Mouse (Mus musculus) liver, embryonic 13.5 days (tissue): ENCODE results near the gene Slc22a13. TPM values are rescaled to one million over a fixed set of nuclear protein-coding genes. Genes with fewer than 3 reads are reported as not detected.
A peak's percentile ranks its signal among the peaks of the same experiment; 100 is the strongest.

Experiments used
- ATAC-seq: fragments of 200-750 bp; cut with Nextera tagmentation; 2 replicates; pipeline ENCODE4 v1.8.0; 2017; ENCODE audit warnings: low read depth, mild to moderate bottlenecking, moderate number of reproducible peaks, moderate library complexity
- DNase-seq: peaks from one replicate; pipeline ENCODE4 v3.0.0; 2022
- H3K27ac ChIP-seq: fragments of 300-500 bp; sonication (generic); 2 replicates; pipeline ENCODE4 v1.5.1; 2015; ENCODE audit warnings: moderate library complexity, mild to moderate bottlenecking, inconsistent platforms
- H3K27me3 ChIP-seq: fragments of 300-500 bp; sonication (generic); 2 replicates; pipeline ENCODE4 v1.6.1; 2015; ENCODE audit warnings: mild to moderate bottlenecking, inconsistent platforms
- H3K36me3 ChIP-seq: fragments of 300-500 bp; sonication (generic); 2 replicates; pipeline ENCODE4 v1.6.1; 2015; ENCODE audit warnings: mild to moderate bottlenecking, inconsistent platforms
- H3K4me1 ChIP-seq: fragments of 300-500 bp; sonication (generic); replicated peaks from 2 replicates; pipeline ENCODE4 v1.6.1; 2015; ENCODE audit warnings: inconsistent platforms
- H3K4me2 ChIP-seq: fragments of 300-500 bp; sonication (generic); 2 replicates; pipeline ENCODE4 v1.6.1; 2015; ENCODE audit warnings: inconsistent platforms, mild to moderate bottlenecking, moderate library complexity
- H3K4me3 ChIP-seq: fragments of 300-500 bp; sonication (generic); replicated peaks from 2 replicates; pipeline ENCODE4 v1.5.1; 2015; ENCODE audit warnings: mild to moderate bottlenecking, inconsistent platforms
- H3K9ac ChIP-seq: fragments of 300-500 bp; sonication (generic); 2 replicates; pipeline ENCODE4 v1.6.1; 2015; ENCODE audit warnings: mild to moderate bottlenecking, inconsistent platforms
- H3K9me3 ChIP-seq: fragments of 300-500 bp; sonication (generic); replicated peaks from 2 replicates; pipeline ENCODE4 v1.6.1; 2016; ENCODE audit warnings: inconsistent platforms
- WGBS: fragments of 180-500 bp; shearing (Covaris S2); methylation state at CpG from one replicate; pipeline ENCODE4 v1.1.7; 2015; ENCODE audit not compliant: insufficient replicate concordance; 5-methylcytosine and 5-hydroxymethylcytosine counted together
- polyA plus RNA-seq: library from polyadenylated mRNA; unstranded; fragments of >200 nt; fragmentation: Nextera tagmentation; extraction: Ambion mirVana; gene quantifications from 2 replicates; pipeline ENCODE4 v1.2.1, GENCODE M21; 2015

Gene Slc22a13
- polyA plus RNA-seq, 1 experiment from 2014 or later: not detected

GRCm38 (mm10) chr9:119155826-119156225 lies 53.1 kb downstream of the Slc22a13 start:
- Histone ChIP-seq H3K27me3 (peaks cover 30% of the 10 kb centered on the region), H3K9me3 (no peaks in the 10 kb centered on the region), H3K4me1 (0 out of 2 replicates have a peak, but pooled peaks cover 5% of the 10 kb centered on the region), H3K9ac (no peak overlapping the region), H3K4me2 (no peak overlapping the region; the same call in 1 of the 2 replicates), H3K27ac (no peak overlapping the region), H3K36me3 (no peaks in the 10 kb centered on the region), H3K4me3 (no peak overlapping the region)
- DNase-seq (no peak), ATAC-seq (no peak)
- WGBS: 36% methylated on average over 7 of the region's 7 CpGs

DNA sequence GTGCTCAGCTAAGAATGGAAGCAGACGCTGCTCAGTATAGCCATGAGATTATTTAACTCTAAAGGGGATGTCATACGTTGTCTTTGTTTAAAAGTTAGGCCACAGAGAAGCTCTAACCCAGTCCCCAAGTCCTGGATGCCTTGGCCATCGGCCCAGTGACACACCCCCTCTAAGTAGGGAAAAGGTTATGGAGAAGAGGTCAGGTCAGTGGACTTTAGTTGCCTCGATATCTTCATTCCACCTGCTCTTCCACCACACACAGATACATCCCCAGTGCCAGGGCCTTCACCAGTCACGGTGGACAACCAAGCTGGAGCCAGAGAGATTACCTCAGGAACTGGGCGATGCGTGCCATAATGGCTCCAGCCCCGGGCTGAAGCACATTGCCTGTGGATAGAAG lies 53.5 kb downstream of the Slc22a13 start:
- Histone ChIP-seq H3K36me3 (no peaks in the 10 kb centered on the region), H3K4me3 (no peak overlapping the region), H3K27me3 (peaks cover 30% of the 10 kb centered on the region), H3K9me3 (no peaks in the 10 kb centered on the region), H3K27ac (no peak overlapping the region), H3K4me2 (no peak overlapping the region), H3K4me1 (0 out of 2 replicates have a peak, but pooled peaks cover 5% of the 10 kb centered on the region), H3K9ac (no peak overlapping the region)
- 62% methylated on average over 8 of the region's 8 CpGs for WGBS
- ATAC-seq (no peak), DNase-seq (no peak)

DNA sequence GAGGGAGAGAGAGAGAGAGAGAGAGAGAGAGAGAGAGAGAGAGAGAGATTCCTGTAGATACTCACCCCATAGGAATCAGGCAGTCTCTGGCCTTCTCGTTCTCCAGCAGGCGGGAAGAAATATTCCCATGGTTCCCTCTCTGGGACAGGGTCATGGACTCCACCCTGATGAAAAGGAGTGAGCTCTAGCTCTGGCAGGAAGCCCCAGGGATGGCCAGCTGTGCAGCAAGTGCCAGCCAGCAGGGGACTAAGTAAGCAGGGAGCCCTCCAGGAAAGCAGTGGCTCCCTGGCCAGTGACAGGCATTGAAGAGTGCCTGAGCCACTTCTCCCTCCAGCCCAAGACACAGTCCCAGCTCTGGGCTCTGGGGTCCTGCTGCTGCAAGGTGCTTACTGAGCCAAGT lies 57.1 kb downstream of the Slc22a13 start:
- 0 out of 2 replicates have a peak, but pooled peaks cover 2% of the 10 kb centered on the region for H3K4me1 ChIP-seq
- DNase-seq (no peak), ATAC-seq (no peak)
- 61% methylated on average over 2 of the region's 2 CpGs for WGBS
- no peaks in the 10 kb centered on the region for H3K36me3 ChIP-seq
- H3K9me3 ChIP-seq: no peaks in the 10 kb centered on the region
- no peak overlapping the region for H3K4me3 ChIP-seq
- peaks cover 18% of the 10 kb centered on the region for H3K27me3 ChIP-seq
- H3K9ac ChIP-seq: no peak overlapping the region
- no peak overlapping the region for H3K27ac ChIP-seq
- no peak overlapping the region for H3K4me2 ChIP-seq

GRCm38 (mm10) chr9:119149601-119150000 lies 59.3 kb downstream of the Slc22a13 start:
- DNase-seq (peak; percentile 11), ATAC-seq (no peak)

DNA sequence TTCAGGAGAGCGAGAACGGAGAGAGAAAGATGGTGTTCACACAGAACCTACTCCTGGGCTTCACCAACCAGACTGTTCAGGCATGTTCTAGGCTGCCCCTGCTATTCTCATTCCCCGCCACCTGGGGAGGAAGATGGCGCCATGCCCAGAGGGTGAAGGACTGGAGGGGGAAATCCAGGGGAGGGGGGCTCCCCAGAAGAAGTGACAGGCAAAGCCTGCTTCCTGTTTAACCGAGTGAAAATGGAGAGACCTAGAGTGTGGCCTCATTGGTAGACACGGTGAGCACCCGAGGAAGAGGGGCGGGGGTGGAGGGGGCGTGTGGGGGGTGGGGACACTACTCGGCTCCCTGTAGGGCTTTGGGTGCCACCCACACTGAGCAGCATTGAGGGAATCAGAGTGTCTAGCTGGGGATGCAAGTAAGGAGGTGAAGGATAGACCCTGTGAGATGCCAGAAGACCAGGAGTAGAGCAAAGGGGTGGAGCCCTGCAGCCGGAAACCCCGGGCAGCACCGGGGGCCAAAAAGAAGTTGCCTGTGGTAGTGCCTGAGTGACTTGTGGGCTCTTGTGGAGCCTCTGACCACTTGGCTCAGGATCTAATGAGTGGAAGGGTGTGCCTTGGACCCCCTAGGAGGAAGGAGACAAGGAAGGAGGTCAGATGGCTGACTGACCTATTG lies 62.7 kb downstream of the Slc22a13 start:
- WGBS: 56% methylated on average over 13 of the region's 13 CpGs
- no peak for DNase-seq

More at GRCm38 (mm10) chr9:119149601-119150000, 59.3 kb downstream of the Slc22a13 start:
- no peaks in the 10 kb centered on the region for H3K36me3 ChIP-seq
- WGBS: 16% methylated on average over 5 of the region's 5 CpGs
- no peak overlapping the region for H3K4me3 ChIP-seq
- no peak overlapping the region for H3K9ac ChIP-seq
- H3K27ac ChIP-seq: no peak overlapping the region
- H3K4me2 ChIP-seq: no peak overlapping the region
- H3K4me1 ChIP-seq: no peaks in the 10 kb centered on the region
- no peaks in the 10 kb centered on the region for H3K27me3 ChIP-seq
- H3K9me3 ChIP-seq: no peaks in the 10 kb centered on the region

GRCm38 (mm10) chr9:119145638-119146037 lies 63.3 kb downstream of the Slc22a13 start:
- Histone ChIP-seq H3K4me3 (no peak overlapping the region), H3K27ac (no peak overlapping the region), H3K27me3 (no peaks in the 10 kb centered on the region), H3K9ac (no peak overlapping the region), H3K4me1 (no peaks in the 10 kb centered on the region), H3K9me3 (no peaks in the 10 kb centered on the region), H3K36me3 (no peaks in the 10 kb centered on the region), H3K4me2 (no peak overlapping the region)
- 64% methylated on average over 6 of the region's 6 CpGs for WGBS
- no peak for DNase-seq
- ATAC-seq: no peak

More for the DNA sequence above, 62.7 kb downstream of the Slc22a13 start:
- Histone ChIP-seq H3K4me3 (no peak overlapping the region), H3K9me3 (no peaks in the 10 kb centered on the region), H3K27ac (no peak overlapping the region), H3K4me2 (no peak overlapping the region), H3K27me3 (no peaks in the 10 kb centered on the region), H3K36me3 (no peaks in the 10 kb centered on the region), H3K4me1 (no peaks in the 10 kb centered on the region), H3K9ac (no peak overlapping the region)
- ATAC-seq: no peak

DNA sequence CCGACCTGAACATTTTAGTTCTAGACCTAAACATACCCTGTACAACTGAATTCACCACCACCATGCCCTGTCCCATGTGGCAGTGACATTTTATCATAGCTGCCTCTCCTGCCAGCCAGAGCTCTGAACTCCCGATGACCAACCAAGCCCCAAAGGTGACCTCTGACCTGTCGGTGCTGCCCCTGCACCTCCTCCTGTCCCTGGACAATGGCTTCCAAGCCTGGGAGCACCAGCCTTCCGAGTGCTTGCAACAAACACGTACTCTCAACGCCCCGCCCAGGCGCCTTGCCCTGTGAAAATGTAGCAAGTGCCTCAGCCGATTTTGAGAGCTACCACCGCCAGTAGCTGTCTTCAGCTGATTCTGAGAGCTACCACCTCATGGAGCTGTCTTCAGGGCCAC lies 63.8 kb downstream of the Slc22a13 start:
- H3K9ac ChIP-seq: no peak overlapping the region
- DNase-seq (no peak), ATAC-seq (no peak)
- no peak overlapping the region for H3K4me2 ChIP-seq
- 56% methylated on average over 10 of the region's 10 CpGs for WGBS
- H3K36me3 ChIP-seq: no peaks in the 10 kb centered on the region
- H3K27me3 ChIP-seq: no peaks in the 10 kb centered on the region
- H3K9me3 ChIP-seq: no peaks in the 10 kb centered on the region
- H3K4me3 ChIP-seq: no peak overlapping the region
- no peaks in the 10 kb centered on the region for H3K4me1 ChIP-seq
- no peak overlapping the region for H3K27ac ChIP-seq

DNA sequence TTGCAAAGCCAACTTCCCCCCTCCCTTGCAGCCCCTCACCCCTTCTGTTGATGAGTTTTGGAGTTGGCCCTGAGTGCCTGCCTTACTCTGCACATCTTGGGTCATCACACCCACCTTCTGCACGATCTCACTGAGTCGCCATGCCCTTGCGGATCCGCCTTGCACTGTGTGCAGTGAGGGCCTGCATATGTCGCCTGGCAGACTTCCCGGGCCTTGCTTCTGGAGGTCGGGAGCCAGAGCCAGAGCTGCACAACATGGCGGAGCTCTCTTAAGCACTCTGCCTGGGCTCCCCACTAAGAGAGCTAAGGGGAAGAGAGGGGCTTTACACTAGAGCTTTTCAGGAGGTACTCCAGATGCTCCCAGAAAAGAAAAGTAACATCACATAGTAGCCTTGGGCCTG lies 64.2 kb downstream of the Slc22a13 start:
- no peak overlapping the region for H3K4me3 ChIP-seq
- no peak overlapping the region for H3K4me2 ChIP-seq
- H3K9ac ChIP-seq: no peak overlapping the region
- no peaks in the 10 kb centered on the region for H3K36me3 ChIP-seq
- no peaks in the 10 kb centered on the region for H3K9me3 ChIP-seq
- DNase-seq: no peak
- no peak for ATAC-seq
- no peak overlapping the region for H3K27ac ChIP-seq
- H3K4me1 ChIP-seq: no peaks in the 10 kb centered on the region
- 64% methylated on average over 8 of the region's 8 CpGs for WGBS
- H3K27me3 ChIP-seq: no peaks in the 10 kb centered on the region

DNA sequence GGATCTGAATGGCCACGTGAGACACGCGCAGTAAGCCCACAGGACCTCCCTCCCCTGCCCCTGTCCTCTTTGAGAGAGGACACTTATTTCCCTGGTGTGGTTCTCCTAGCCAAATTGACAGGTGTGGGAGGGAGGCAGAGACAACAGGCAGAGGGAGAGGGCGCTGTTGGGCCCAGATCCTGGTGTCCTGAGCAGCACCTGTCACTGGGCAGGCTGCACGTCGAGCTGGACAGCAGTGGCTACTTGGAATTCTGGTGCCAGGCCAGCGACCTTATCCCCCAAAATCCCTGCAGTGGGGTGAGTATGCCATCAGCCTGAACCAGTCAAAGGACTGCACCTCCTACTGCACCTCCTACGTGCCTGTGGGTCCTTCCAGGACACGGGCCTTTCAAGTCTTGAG lies 65.5 kb downstream of the Slc22a13 start:
- DNase-seq: no peak

More for the DNA sequence above, 65.5 kb downstream of the Slc22a13 start:
- no peak overlapping the region for H3K4me2 ChIP-seq
- H3K9me3 ChIP-seq: no peaks in the 10 kb centered on the region
- no peak overlapping the region for H3K9ac ChIP-seq
- no peaks in the 10 kb centered on the region for H3K27me3 ChIP-seq
- H3K4me1 ChIP-seq: no peaks in the 10 kb centered on the region
- 60% methylated on average over 9 of the region's 9 CpGs for WGBS
- no peak overlapping the region for H3K4me3 ChIP-seq
- ATAC-seq: no peak
- H3K36me3 ChIP-seq: no peaks in the 10 kb centered on the region
- H3K27ac ChIP-seq: no peak overlapping the region

Other genes starting within 250 kb of the Slc22a13 start
- 7.6 and 7.7 TPM in 2 replicates for gene Vill, start 156.3 kb downstream of the Slc22a13 start, polyA plus RNA-seq
- gene Plcd1, start 115.6 kb downstream of the Slc22a13 start, polyA plus RNA-seq: 1.6 and 2.0 TPM in 2 replicates
- not detected in 2 replicates for gene Dlec1, start 106.6 kb downstream of the Slc22a13 start, polyA plus RNA-seq
- 2.6 and 3.1 TPM in 2 replicates for gene Acaa1b, start 52.0 kb downstream of the Slc22a13 start, polyA plus RNA-seq
- gene Gm47289, start 49.9 kb downstream of the Slc22a13 start, polyA plus RNA-seq: not detected in 2 replicates
- 6.0 and 6.5 TPM in 2 replicates for gene Oxsr1, start 113.3 kb upstream of the Slc22a13 start, polyA plus RNA-seq
- gene Acaa1a, start 130.6 kb upstream of the Slc22a13 start, polyA plus RNA-seq: 39.6 and 40.2 TPM in 2 replicates
- 18.6 and 21.7 TPM in 2 replicates for gene Myd88, start 132.3 kb upstream of the Slc22a13 start, polyA plus RNA-seq
- 3.6 and 4.7 TPM in 2 replicates for gene Xylb, start 148.3 kb upstream of the Slc22a13 start, polyA plus RNA-seq
- not detected in 2 replicates for gene Slc22a14, start 156.5 kb upstream of the Slc22a13 start, polyA plus RNA-seq
- gene Acvr2b, start 193.0 kb upstream of the Slc22a13 start, polyA plus RNA-seq: 1.8 and 2.1 TPM in 2 replicates
- gene Exog, start 235.8 kb upstream of the Slc22a13 start, polyA plus RNA-seq: 6.9 and 9.0 TPM in 2 replicates